Mouse (Mus musculus): ENCODE measurements around the gene Tnfrsf25.

Tnfrsf25 gene

GRCm38 (mm10) chr4:152165036-152165931, 49.5 kb downstream of the Tnfrsf25 start:
- in situ Hi-C loops (cut with MboI, MseI), result loop anchor here (25.0 kb wide), 2 partner anchors 272 to 1972 kb away; partner anchors contain the start of genes Trp73 (in 1 of the 2) and Wrap73 (in 1 of the 2)

GRCm38 (mm10) chr4:152168052-152168451, 52.3 kb downstream of the Tnfrsf25 start:
- in situ Hi-C loops (cut with MboI, MseI), result loop anchor here (25.0 kb wide), 2 partner anchors 269 to 1969 kb away; partner anchors contain the start of genes Trp73 (in 1 of the 2) and Wrap73 (in 1 of the 2)

- in situ Hi-C loops (cut with MboI, MseI), result loop anchor here (25.0 kb wide), 2 partner anchors 268 to 1968 kb away; partner anchors contain the start of genes Trp73 (in 1 of the 2) and Wrap73 (in 1 of the 2)
Observed at GRCm38 (mm10) chr4:152169103-152169502, 53.4 kb downstream of the Tnfrsf25 start.
